Mouse (Mus musculus) lung, postnatal 0 days (tissue): ENCODE data around the gene Hdhd3.

Experiments
- CTCF ChIP-seq: IDR thresholded peaks from 2 replicates; pipeline ENCODE4 v1.5.1; 2016; ENCODE audit warnings: antibody characterized with exemption, mild to moderate bottlenecking
- EP300 ChIP-seq: IDR thresholded peaks from 2 replicates; pipeline ENCODE4 v1.6.1; 2016; ENCODE audit warnings: antibody characterized with exemption, mild to moderate bottlenecking, control low read depth

- TF ChIP-seq CTCF, result no peak
- TF ChIP-seq EP300, result no peak
Measured at GRCm38 (mm10) chr4:62463124-62463523, 40.1 kb downstream of the Hdhd3 start.
